Mouse (Mus musculus) stomach, embryonic 15.5 days (tissue): Measurements from ENCODE around the gene Mettl8. TPM values are rescaled to one million over a fixed set of nuclear protein-coding genes. Genes with fewer than 3 reads are reported as not detected.

Experiments
- polyA plus RNA-seq: library from polyadenylated mRNA; unstranded; fragments of >200 nt; fragmentation: Nextera tagmentation; extraction: Ambion mirVana; gene quantifications from 2 replicates; pipeline ENCODE4 v1.2.1, GENCODE M21; 2015

Mettl8 gene
- polyA plus RNA-seq, 1 experiment from 2014 or later = 16.7 TPM

Other genes starting within 250 kb of the Mettl8 start
- gene Tlk1, start 229.9 kb downstream of the Mettl8 start, polyA plus RNA-seq = 39.1 and 41.8 TPM in 2 replicates
- gene Dcaf17, start 255 bp downstream of the Mettl8 start, polyA plus RNA-seq = 39.4 and 42.8 TPM in 2 replicates
- 7.5 and 7.8 TPM in 2 replicates for gene Cybrd1, start 62.3 kb upstream of the Mettl8 start, polyA plus RNA-seq
- gene Dync1i2, start 156.1 kb upstream of the Mettl8 start, polyA plus RNA-seq = 78.1 and 80.5 TPM in 2 replicates